Mouse (Mus musculus) heart, adult 18-20 months (tissue): Measurements from ENCODE around the gene Tsku. TPM values are rescaled to one million over a fixed set of nuclear protein-coding genes. Genes with fewer than 3 reads are reported as not detected.
A peak's percentile ranks its signal among the peaks of the same experiment; 100 is the strongest.

Experiments used
- DNase-seq, 2 experiments: peaks; one replicate each; pipeline ENCODE4 v3.0.0; 2021 to 2022; ENCODE audit warnings: mixed read lengths in 1 of 2
- total RNA-seq, 2 experiments: library from RNA; stranded (reverse); gene quantifications; 2 replicates each; pipeline ENCODE4 v1.2.3; 2021

Tsku gene
- total RNA-seq, 2 experiments from 2014 or later = 2.3 TPM

DNA sequence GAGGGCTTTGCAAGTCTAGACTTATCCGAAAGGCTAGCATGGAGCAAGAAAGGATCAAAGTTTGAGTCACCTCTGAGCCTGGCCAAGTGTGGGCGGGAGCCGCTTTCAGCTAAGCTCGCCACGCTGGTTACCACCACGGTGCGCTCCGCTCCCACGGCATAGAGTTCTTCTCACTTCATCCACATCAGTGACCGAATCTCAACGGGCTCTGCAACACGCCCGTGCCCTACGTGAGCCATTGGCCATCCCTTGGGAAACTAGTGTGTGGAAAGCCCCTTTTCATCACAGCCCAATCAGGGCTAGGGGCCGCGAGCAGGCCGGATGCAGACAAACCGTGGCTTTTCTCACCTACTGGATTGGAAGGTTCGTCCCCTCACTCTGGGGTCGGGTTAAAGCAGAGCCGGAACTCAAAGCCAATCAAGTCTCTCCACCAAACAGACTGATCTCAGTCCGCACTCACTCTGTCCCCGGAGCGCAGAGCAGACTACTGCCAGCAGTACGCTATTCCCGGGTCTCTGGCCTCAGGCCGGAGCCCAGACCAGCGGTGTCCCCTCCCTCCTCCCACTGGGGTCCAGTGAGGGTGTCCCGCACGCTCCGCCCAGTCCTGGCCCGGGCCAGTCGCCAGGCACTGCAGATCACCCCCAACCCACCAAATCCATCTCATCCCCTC is 1.0 kb downstream of the Tsku start:
- DNase-seq = peak; percentile 63 to 72

DNA sequence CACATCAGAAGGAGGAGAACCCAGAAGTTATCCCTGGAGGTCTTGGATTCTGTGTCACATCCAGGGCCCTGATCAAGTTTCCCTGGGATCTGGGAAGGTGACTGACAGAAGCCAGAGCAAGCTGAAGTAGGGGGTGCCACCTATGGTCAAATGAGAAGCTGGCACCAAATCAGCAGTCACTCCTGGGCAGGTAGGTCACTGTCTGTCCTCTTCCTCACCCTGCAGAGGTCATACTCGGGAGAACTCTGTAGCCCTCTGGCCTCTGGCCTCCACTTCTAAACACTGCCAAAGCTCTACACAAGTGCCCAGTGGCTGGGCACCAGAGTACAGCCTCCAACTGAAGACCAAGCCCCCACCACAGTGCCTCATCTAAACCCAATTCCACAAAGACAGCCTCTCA is 3.1 kb downstream of the Tsku start:
- no peak for DNase-seq

DNA sequence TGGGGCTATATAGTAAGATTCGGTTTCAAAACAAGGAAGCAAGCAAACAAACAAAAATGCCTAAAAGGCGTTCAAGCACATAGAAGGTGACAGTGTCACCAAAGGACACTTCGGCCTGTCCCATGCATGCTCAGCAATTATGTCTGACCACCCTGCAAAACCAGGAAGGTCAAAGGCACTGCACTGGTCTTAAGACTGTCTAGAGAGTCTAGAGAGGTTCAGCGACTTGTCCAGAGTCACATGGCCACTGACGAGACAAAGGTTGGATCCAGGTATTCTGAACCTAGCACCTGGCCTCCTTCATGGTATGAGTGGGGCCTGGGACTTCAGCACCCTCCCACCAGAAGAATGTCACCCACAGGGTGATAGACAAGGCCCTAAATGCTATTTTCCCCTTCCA is 3.8 kb downstream of the Tsku start:
- no peak for DNase-seq

DNA sequence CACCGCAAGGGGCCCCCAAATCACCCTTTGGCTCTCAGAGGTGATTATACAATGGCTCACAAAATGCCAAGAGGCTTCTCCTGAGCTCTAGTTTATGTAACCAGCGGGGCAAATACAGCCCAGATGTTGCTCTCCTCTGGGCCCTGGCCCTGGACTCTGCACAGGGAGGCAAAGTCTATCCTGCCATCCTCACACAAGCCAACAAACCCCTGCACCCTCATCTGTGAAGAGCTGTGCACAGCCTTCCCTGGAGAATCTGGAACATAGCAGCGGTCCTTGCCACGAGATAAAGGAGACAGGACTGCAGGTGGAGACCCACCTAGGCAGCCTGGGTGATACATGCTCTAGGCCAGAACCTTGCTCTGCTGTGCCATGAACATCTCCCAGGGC is 6.2 kb downstream of the Tsku start:
- DNase-seq = no peak

DNA sequence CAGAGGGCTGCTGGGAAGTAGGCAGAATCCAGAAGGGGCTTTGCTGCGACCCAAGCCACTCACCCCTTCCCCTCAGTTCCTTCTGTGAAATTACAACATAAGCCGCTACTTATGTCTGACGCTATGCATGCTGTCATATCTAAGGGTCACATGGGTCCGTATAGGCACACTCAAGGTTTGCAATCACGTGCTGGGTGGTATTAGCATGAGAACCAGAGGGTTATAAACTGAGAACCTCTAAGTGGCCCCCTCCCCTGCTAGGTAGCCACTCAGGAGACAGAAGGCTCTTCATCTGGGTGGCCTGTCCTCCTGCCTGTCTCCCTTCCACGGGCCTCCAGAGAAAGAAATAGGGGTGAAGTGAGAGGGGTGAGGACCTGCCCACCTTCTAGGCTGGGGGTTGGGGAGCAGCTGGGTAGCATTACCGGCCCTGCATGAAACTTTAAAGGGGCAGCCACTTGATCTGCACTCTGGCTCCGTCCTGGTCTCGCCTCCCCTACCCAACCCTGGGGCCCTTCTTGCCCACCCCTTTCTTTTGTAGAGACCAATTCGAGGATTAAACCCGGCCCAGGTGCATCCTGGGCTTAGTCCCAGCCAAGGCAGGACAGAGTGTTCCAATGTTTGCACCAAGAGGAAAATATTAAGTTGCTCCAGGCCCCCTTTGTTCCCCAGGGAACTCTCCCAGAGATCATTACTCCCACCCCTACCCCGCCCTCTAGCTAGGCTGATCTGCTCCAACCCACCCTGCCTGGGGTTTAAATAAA is 6.8 kb downstream of the Tsku start:
- DNase-seq = peak in 1 of 2 experiments; percentile 12

DNA sequence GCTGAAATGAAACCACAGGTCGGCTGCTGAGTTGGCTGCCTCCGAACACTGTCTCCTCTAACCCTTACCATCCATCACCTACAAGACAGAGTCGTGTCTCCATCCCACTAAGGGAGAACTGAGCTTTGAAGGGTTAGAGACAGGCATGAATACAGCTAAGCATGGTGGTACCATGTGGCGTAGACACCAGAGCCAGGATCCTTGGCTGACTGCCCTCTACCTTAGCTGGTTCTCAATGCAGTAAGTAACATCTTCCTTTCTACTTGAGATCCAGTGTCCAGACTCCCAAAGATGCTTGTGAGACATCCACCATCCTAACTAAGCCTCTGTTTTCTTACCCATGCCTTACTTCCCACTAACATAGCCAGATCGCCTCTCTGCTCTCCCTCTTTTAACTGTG is 7.5 kb downstream of the Tsku start:
- DNase-seq = no peak

DNA sequence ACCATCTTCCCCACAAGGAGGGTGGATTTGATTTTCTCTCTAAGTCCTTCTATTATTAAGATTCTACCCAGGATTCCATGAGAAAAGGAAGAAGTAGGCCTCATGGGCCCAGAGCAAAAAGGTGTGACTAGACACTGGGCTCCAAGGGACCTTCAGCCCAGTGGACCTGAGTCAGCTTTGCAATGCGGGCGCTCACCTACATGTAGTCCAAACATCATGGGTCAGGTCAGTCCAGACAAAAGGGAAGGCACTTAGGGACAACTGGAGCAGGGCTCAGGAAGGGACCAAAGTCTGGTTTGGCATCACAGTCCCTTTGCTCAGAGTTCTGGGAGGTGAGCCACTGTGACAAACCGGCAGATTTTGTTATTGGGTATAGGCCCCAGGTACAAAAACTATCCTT is 9.6 kb downstream of the Tsku start:
- DNase-seq = no peak

DNA sequence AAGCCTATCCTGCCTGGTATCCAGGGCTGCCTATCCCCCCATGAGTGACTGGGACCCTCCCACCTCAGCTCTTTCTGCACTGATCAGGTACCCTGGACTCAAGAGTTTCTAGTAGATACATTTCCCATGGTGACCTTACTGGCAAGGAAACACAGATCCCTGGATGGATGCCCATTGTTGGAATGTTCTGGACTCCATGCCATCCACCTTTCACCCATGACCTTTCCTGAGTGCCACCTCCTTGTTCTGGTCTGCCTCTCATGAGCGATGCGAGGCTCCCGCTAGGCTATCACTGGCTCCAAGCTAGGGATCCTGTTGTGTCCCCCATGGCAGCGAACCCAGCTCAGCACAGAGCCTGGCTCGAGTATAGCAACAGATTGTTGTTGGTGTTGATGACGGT is 11.3 kb downstream of the Tsku start:
- no peak for DNase-seq

DNA sequence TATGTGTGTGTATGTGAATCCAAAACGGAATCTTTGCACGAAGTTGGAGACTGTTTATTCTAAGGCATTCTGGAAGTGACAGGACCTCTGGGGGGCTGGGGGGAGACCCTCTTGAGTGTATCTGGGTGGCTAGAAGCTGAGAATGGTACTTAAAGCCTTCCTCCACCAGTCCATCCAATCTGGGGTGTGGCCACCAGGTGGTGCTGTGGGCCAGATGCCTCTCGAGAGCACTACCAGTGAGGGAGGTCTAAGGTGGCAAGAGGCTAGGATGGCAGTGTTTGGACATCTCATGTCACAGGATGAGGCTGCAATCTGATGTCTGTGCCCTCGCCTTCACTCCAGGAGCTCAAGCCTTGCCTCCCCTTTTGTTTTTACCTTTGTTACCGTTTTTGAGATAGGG is 12.0 kb downstream of the Tsku start:
- peak; percentile 77 to 94 for DNase-seq

DNA sequence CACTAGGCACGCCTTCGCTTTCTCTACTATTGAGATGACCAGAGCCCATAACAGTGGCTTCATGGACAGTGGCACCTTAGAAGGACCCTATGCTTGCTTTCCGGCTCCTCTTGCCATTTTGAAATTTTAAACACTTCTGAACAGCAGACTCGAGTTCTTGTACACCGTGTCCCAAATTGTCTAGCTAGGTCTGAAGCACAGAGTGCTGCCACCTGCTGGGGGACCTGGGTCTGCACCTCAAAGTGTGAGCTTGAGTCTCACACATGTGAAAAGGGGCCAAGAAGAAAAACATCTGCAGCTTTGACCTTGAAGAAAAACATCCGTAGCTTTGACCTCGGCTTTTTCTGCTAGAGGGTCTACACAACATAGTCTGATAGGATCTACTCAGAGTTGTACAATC is 13.1 kb downstream of the Tsku start:
- DNase-seq = peak; percentile 62 to 85

DNA sequence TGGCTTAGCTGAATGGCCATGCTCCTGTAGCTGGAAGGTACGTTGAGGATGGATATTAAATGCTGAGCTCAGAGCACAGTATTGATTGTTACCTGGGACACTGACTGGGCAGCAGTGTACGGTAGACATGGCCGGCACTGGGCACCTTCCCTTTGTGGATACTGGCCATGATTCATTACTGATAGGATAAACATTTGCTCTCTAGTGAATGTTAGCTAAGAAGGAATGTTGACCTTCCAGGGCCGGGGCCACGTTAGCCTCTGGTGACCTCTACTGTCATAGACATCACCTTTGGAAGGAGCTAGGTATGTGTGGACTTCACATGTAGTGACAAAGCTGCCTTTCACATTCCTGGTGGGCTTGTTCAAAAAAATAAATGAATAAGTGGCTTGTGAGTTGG is 13.7 kb downstream of the Tsku start:
- DNase-seq = no peak

DNA sequence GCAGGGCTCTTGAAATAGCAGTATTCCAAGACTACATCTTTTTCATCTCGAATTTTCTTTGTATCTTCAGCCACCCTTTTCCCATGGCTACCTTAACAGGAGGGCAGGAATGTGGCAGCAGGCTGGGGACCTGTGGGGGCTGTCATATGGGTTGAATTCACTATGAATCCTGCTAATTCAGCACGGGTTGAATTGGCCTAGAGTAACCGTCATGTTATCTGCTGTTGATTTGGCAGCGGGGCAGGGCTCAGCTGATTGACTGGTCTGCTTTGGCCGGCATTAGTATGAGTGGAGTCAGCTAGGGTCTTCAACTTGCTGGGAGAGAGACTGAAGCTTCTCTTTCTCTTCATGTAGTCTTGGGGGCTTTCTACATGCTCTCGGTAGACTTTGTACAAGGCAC is 16.1 kb downstream of the Tsku start:
- DNase-seq = no peak

DNA sequence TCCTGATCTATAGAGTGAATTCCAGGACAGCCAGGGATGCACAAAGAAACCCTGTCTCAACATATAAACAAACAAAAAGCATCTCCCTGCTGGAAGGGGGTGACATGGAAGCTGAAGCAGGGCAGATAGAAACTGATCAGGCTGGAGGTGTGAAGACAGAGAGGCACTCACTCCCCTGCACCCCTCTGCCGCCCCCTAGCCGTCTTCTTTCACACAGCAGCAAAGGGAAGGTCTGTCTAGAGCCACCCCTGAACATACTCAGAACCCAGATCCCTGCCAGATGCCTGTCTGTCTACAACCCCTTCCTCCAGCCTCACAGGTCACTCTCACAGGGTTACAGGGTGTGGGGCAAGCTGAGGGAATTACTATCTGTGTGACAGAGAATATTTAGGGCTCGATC is 16.8 kb downstream of the Tsku start:
- DNase-seq = peak in 1 of 2 experiments; percentile 74

DNA sequence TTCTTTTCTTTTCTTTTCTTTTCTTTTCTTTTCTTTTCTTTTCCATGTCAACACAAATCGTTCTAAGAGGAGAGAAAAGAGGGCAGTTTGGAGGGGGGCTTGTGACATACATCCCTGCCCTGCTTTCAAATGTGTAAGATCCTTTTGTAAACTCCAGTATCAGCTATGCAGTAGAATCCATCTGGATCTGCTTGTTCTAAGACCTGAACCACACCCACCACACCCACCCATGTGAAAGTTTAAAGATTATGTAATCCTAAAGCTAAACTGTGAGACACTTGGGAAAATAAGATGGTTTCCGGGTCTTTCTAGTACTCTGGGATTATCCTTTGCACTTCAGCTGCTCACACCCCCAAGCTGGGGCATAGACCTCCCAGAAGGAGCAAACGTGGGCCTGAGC is 18.9 kb downstream of the Tsku start:
- no peak for DNase-seq

DNA sequence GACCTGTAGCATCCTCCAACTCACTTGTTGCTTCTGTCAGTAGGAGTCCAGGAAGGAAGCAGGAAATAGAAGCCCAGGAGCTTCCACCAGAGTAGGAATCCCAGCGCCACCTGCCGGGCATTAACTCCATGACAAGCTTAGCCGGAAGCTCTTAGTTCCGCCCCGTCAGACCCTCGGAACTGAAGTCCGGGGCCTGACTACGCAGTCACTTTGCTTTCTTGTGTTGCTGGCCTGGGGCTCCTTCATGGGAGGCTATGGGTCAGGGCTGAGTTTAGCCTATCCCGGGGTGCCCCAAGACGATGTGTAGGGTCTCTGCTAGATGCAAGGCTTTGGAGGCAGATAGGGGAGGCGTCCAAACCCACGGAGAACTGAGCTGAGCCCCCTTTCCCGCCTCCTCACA is 19.7 kb downstream of the Tsku start:
- DNase-seq = peak; percentile 89 to 95

DNA sequence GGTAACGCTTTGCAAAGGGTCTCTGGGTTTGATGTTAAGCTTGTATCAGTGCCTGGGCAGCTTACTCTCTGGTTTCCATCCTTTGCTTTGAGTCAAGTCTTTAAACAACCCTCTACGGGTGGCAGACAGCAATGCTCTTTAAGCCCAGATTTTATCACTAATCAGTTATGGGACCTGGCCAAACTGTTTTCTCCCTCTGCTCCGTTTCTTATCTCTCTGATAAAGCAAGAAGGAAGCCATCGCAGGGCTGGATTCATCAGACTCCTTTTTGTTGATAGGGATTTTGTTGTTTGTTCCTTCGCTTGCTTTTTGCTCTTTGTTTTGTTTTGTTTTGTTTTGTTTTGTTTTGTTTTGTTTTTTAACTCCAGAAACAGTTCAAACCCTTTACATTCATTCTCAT is 20.8 kb downstream of the Tsku start:
- no peak for DNase-seq

DNA sequence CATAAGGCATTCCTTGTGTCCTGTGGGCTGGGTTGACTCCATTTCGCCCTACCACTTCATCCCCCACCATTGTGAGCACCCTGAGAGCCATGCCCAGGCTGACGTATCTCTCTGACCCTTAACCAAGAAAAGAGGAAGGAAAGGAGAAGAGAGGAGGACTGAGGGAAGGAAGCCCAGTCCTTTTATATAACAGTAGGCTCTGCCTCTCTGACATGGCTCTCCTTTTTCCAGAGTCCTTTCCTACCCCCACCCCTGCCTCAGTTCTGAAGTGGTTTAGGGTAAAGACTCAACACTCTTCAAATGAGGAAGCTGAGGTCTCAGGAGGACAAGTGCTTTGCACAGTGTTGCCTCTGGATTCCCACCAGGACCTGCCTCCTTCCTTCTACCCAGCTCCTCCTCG is 27.1 kb downstream of the Tsku start:
- no peak for DNase-seq

DNA sequence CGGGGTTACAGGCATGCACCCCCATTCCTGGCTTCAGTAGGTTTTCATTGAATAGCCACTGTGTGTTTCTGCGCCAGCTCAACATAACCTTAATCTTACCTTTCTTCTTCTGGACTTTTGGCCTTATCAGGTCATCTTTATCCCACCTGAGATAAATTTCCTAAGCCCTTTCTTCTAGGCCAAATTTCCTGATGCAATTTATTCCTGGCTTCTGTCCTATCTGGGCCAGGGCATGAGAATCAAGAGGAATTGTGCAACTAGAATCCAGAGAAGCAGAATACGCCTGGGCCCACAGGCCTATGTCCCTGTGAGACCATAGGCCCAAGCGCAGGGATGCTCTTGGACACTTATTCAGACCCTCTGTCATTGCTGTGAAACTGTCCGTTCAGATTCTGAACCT is 27.6 kb downstream of the Tsku start:
- no peak for DNase-seq

DNA sequence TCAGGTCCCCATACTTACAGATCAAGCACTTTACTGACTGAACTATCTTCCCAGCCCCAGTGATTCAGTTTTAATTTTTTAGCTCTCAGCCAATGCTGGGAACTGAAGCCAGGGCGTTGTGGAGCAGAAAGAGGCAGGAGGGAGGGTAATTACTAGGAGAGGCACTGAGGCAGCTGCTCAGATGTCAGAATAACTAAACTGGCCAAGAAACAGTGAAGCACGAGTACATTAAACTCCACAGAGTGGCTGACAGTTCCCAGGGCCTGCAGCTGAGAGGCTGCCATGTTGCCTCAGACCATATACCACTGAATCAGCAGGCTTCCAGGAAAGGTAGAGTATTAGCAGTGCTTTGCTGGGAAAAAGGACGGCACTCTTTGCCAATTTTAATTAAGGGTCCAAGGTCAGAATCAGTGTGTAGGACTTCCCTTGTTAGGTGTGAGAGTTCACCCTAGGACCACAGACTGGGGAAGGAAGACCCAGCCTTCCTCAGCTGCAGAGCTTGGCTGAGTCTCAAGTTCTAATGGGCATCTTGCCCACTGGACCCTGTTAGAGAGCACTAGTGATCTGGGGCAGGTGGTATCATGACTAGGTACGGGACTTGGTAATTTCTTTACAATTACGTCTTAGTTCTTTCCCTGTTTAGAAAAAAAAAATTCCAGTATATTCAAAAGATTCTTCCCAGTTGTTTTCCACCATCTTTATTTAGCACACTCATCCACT is 28.3 kb downstream of the Tsku start:
- no peak for DNase-seq

DNA sequence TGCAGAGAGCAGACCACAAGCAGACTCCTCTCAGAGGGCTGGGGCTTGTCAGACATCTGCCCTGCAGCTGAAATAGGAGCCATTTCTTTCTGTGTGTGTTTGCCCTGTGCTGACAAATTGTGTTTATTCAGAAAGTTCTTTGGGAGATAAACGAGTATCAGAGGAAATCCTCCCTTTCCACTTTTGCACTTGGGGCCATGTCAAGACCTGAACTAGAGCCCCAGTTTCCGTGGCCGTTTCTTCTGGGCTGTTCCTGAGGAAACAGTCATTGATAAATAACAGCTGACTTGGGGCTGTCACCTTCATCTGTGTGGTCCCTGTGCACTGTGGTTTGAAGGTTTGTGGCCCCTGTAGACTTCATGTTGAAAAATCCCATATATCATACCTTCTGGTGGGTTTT is 29.2 kb downstream of the Tsku start:
- no peak for DNase-seq

DNA sequence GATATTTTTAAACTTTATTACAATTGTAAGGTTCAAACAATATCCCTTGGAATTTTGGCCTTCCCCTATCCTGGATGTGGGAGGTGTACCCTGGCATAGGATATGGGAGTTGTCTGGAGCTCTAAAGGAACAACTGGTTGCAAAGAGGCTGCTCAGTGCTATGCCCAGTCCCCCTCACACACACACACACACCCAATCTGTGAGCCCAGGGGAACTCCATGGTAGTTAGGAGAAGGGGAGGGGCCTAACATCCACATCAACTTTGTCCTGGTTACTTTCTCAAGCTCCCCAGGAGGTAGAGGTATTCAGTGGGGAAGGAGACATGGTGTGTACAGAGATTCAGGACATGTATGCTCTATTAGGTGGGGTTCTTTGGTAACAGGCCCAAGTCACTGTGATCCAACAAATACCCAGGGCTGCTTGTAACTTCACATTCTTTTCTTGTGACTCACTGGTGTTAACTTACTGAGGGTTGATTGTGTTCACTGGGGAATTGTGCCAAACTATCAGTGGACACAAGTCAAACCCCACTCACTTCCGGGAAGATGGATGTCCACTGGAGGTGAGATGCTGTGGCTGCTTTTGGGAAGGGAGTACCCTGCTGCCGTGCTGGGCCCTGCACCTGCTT is 30.6 kb downstream of the Tsku start:
- DNase-seq = no peak

DNA sequence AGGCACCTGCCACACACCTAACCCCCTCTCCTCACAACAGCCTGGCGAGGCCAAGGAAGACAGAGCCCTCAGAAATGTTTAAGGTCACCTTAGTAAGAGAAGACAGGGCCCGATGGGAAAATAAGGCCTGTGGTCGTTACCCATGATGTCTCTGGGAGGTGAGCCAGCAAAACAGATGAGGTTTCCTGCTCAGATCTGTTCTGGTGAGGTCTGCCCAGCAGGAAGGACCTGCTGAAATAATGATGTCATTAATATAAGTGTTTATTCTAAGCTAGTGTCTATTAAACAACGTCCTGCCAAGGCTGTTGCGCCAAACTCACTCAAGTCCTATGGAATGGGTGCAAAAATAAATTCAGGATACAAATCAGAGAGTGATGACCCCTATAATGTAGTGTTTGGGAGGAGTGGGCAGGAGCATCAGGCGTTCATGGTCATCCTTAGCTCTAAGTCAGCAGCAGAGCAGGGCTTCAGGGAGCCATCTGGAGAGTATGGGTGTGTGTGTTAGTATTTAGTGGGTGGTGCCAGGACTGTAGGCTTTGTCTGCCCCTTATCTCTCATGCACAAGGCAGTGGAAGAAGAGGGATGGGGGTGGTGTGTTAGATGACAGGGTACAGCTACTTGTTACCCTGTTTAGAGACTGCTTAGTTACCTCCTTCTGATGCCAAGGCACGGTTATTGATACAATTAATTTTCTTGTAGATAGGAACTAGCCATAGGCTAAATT is 31.3 kb downstream of the Tsku start:
- no peak for DNase-seq
